Mouse (Mus musculus): ENCODE results near the gene Tcf7l2.
A peak's percentile ranks its signal among the peaks of the same experiment; 100 is the strongest.

Gene Tcf7l2

GRCm38 (mm10) chr19:55732994-55733393, 8.6 kb upstream of the Tcf7l2 start:
- DNase-seq: no peak

GRCm38 (mm10) chr19:55736016-55736415, 5.6 kb upstream of the Tcf7l2 start:
- no peak for DNase-seq

- DNase-seq: no peak
Observed at GRCm38 (mm10) chr19:55739713-55740112, 1.9 kb upstream of the Tcf7l2 start.

GRCm38 (mm10) chr19:55740753-55741438, 724 bp upstream of the Tcf7l2 start:
- peak; percentile 95 for DNase-seq

DNA sequence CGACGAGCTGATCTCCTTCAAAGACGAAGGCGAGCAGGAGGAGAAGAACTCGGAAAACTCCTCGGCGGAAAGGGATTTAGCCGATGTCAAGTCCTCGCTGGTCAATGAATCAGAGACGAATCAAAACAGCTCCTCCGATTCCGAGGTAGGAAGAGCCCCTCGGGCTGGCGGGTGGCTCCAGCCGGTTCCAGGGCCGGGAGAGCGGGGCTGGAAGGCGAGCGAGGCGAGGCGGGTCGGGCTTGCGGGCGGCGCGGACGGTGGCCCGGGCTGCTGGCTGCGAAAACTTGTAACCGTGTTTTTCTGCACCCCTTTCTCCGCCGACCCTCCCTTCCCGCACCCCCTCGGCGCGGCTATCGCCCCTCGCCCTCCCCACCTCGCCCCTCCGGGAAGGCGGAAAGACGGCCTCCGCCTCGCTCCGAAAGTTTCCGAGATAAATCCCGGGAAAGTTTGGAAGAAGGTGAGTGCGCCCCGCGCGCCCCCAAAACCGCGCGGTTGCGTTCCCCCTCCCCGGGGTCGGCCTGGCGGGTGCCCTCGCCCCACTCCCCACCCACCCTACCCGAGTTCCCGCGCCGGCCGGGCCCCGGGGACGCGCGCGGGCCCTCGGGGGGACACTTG, 873 bp downstream of the Tcf7l2 start:
- DNase-seq: peak; percentile 95

DNA sequence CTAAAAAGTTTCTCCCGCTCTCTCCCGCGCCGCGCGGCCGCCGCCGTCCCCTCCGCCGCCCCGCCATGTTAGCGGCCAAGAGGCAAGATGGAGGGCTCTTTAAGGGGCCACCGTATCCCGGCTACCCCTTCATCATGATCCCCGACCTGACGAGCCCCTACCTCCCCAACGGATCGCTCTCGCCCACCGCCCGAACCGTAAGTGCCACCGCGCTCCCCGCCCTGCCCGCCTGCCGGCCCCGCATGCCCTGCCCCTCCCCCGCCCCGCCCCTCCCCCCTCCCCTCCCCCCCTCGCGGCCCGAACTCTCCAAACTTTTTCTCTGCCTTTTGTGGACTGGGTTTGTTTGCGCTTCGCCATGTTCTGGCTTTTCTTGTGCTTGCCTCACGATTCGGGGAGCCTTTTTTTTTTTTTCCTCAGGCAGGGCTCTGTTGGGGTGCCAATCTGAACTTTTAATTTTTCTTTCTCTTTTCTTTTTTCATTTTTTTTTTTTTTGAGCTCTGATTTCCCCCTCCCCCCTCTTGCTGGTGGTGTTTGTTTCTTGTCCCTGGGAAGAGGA, 1.5 kb downstream of the Tcf7l2 start:
- peak; percentile 98 for DNase-seq

DNA sequence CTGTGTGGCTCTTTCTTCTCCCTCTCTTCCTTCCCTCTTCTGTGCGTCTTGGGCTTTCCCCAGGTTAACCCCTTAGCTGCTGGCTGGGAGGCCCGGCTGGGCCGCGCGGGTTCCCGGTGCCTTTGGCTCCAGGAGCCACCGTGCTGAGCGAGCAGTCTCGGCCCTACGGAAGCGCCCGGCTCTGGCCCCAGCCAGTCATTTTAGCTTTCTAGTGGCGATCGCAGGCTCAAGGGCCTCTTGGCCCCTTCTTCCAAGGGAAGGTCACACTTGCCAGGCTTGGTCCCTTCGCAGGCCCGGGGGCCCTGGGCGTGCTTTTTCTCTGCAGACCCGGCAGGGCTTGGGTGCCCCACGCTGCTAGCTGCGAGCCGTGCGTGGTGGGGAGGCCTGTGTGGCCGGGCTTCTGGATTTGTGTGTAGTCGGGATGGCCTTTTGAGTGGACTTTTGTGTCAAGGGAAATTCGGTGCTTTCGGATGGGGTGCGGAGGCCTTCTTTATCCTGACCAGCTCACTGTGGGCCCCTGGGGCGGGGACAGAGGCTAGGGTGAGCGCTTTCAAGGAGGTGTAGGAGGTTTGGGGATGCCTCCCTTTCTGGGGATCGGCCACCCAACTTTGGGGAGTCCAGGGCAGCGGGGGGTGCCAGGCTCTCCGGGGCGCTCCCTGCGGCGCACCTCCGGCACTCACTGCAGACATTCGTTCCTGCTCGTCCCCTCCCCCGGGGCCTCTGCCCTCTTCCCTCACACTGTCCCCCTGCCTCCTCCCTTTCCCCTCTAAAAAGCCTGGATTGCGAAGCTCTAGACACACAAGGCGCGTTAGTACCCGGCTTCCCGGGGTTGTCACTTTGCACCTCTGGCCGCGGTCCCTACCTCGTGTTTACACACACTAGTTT, 2.2 kb downstream of the Tcf7l2 start:
- DNase-seq: peak; percentile 97

GRCm38 (mm10) chr19:55744576-55745191, 3.1 kb downstream of the Tcf7l2 start:
- DNase-seq: no peak

DNA sequence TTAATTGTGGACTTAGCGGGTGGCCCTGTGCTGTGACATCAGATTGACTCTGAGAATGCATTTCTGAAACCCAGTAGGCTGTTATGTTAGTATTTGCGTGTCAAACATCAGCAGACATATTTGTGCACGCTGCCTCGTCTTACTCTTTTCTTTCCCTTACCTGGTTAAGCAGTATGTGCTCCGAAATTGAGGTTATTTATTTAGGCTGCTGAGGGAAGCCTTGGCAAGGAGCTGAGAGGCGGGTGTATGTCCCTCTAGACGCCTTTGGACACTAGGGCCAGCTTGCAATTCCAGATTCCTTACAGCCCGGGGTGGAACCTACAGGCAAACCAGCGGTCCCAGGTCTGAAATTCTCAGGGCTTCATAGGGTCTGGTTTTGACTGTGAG, 3.6 kb downstream of the Tcf7l2 start:
- DNase-seq: no peak

GRCm38 (mm10) chr19:55746241-55746640, 4.6 kb downstream of the Tcf7l2 start:
- no peak for DNase-seq

DNA sequence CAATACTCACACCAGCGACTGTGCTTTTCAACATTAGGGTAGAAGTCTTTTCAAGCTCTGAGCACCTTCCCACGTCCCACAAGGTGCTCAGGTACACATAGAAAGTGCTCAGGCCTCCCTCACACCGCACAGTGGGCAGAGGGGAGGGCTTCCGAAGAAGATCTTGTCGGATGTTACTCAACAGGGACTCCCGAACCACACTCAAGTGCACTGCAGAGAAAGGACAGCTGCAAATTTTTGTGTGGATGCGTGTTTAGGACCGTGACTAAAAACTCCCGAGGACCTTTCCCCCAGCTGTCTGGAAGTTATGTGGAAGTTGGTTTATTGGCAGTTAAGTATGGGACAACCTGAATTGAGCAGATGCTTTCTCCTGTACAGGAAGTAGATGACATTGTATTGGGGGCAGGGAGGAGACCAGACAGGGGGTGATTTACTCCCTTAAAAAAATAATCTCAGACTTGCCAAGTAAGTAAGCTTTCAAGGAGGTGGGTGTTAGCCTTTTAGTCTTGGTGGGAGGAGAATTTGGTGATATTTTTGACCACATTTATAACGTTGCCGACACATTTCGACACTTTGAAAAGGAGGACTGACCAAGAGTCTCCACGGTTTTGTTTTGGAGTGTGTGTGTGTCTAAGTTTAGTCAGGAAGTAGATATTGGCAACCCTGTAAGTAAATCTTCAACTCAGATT, 5.8 kb downstream of the Tcf7l2 start:
- no peak for DNase-seq

GRCm38 (mm10) chr19:55747926-55748291, 6.3 kb downstream of the Tcf7l2 start:
- DNase-seq: no peak

- no peak for DNase-seq
Observed at GRCm38 (mm10) chr19:55748801-55749200, 7.2 kb downstream of the Tcf7l2 start.

DNA sequence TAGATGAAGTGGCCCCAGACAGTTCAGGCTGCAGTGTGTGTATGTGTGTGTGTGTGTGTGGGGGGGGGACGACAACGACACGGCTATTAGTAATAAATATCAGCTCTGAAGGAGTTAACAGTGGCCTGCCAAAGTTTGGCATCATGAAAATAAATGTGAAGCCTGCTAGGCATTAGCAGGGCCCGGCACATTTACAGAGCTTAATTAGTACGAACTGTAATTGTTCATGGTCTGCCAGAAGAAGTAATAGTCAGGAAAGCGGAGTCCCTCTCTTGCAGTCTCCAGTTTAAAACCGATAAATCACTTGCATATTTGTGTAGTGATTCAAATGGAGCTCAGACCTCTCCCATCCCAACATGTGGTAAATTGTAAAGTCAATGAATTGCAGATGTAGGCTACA, 7.9 kb downstream of the Tcf7l2 start:
- no peak for DNase-seq

GRCm38 (mm10) chr19:55750048-55750447, 8.4 kb downstream of the Tcf7l2 start:
- DNase-seq: no peak

DNA sequence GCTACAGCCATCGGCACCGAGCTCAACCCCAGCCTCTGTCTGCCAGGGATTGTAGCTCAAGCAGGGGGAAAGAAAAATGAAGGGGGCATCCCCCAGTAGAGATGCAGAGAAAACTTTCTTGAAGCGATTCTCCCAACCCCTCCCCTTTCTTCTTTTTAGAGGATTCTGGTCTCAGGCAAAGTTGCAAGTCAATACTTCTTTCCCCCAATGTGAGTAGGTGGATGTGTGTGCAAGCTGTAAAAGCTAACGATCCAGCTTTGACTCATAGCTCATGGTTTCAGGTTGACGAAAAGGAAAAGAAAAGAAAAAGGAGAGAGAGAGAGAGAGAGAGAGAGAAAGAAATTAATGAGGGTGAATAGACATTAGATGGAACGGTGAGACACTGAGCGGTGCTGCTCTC, 8.8 kb downstream of the Tcf7l2 start:
- DNase-seq: no peak

DNA sequence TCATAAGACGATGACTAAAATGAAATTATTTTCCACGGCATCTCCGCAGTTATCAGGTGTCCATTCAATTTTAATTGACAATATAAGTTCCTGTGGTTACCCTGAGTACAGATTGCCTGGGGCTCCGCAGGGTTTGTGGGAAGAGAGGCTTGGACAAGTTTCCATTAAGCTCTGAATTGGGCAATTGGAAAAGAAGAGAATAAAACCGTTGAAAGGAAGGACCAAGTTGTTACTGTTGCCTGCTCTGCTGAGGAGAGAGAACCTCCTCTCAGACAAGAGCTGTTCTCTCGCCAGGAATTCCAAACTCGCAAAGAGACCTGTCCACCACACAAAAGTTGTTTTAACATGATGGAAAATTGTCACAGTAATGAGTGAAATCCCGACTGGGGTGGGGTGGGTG, 11.2 kb downstream of the Tcf7l2 start:
- DNase-seq: no peak

- peak; percentile 89 for DNase-seq
Observed at GRCm38 (mm10) chr19:55754303-55754702, 12.7 kb downstream of the Tcf7l2 start.

DNA sequence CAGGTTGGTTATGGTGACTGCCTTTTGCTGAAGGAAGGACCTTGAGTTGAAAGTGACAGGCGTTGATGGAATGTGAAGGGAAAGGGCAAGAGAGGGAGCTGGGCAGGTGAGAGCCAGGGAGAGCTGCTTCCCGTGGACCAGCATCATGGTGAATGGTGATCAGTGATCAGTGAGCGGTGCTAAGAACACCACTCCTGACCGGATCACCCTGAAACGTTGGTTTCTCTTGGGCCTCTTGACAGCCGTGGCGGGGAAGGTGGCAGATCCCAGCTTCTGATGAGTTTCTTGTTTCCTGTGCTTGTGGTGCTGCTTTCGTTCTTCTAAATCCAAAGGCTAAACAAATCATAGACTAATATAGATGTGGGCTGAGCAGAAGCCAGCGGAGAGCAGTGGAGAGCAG, 13.8 kb downstream of the Tcf7l2 start:
- DNase-seq: peak; percentile 90

GRCm38 (mm10) chr19:55756707-55757106, 15.1 kb downstream of the Tcf7l2 start:
- DNase-seq: no peak

- DNase-seq: no peak
Observed at GRCm38 (mm10) chr19:55757403-55757802, 15.8 kb downstream of the Tcf7l2 start.

- no peak for DNase-seq
Observed at GRCm38 (mm10) chr19:55758158-55758557, 16.5 kb downstream of the Tcf7l2 start.

- DNase-seq: no peak
Observed at GRCm38 (mm10) chr19:55759006-55759405, 17.4 kb downstream of the Tcf7l2 start.

All from heart, adult 11 months (tissue).